Mouse (Mus musculus) intestine, embryonic 15.5 days (tissue): Measurements from ENCODE around the gene Stk36. TPM values are rescaled to one million over a fixed set of nuclear protein-coding genes. Genes with fewer than 3 reads are reported as not detected.

Experiments used
- ATAC-seq: fragments of 200-750 bp; cut with Nextera tagmentation; 2 replicates; pipeline ENCODE4 v1.8.0; 2017; ENCODE audit warnings: moderate TSS enrichment, moderate library complexity
- H3K27ac ChIP-seq: fragments of 300-500 bp; sonication (generic); 2 replicates; pipeline ENCODE4 v1.5.1; 2015; ENCODE audit warnings: mild to moderate bottlenecking, inconsistent platforms
- H3K27me3 ChIP-seq: fragments of 300-500 bp; sonication (generic); replicated peaks from 2 replicates; pipeline ENCODE4 v1.6.1; 2015; ENCODE audit warnings: inconsistent platforms
- H3K36me3 ChIP-seq: fragments of 300-500 bp; sonication (generic); 2 replicates; pipeline ENCODE4 v1.6.1; 2015; ENCODE audit warnings: inconsistent platforms
- H3K4me1 ChIP-seq: fragments of 300-500 bp; sonication (generic); replicated peaks from 2 replicates; pipeline ENCODE4 v1.6.1; 2015; ENCODE audit warnings: inconsistent platforms
- H3K4me2 ChIP-seq: fragments of 300-500 bp; sonication (generic); replicated peaks from 2 replicates; pipeline ENCODE4 v1.6.1; 2015; ENCODE audit warnings: mild to moderate bottlenecking, inconsistent platforms
- H3K4me3 ChIP-seq: fragments of 300-500 bp; sonication (generic); replicated peaks from 2 replicates; pipeline ENCODE4 v1.5.1; 2015; ENCODE audit warnings: inconsistent platforms
- H3K9ac ChIP-seq: fragments of 300-500 bp; sonication (generic); 2 replicates; pipeline ENCODE4 v1.6.1; 2015; ENCODE audit warnings: inconsistent platforms
- H3K9me3 ChIP-seq: fragments of 300-500 bp; sonication (generic); 2 replicates; pipeline ENCODE4 v1.6.1; 2016; ENCODE audit warnings: inconsistent platforms
- WGBS: fragments of 180-500 bp; shearing (Covaris S2); methylation state at CpG from one replicate; pipeline ENCODE4 v1.1.7; 2015; 5-methylcytosine and 5-hydroxymethylcytosine counted together
- polyA plus RNA-seq: library from polyadenylated mRNA; unstranded; fragments of >200 nt; fragmentation: Nextera tagmentation; extraction: Ambion mirVana; gene quantifications from 2 replicates; pipeline ENCODE4 v1.2.1, GENCODE M21; 2015

The Stk36 gene
- polyA plus RNA-seq = 4.0 and 5.3 TPM in 2 replicates

DNA sequence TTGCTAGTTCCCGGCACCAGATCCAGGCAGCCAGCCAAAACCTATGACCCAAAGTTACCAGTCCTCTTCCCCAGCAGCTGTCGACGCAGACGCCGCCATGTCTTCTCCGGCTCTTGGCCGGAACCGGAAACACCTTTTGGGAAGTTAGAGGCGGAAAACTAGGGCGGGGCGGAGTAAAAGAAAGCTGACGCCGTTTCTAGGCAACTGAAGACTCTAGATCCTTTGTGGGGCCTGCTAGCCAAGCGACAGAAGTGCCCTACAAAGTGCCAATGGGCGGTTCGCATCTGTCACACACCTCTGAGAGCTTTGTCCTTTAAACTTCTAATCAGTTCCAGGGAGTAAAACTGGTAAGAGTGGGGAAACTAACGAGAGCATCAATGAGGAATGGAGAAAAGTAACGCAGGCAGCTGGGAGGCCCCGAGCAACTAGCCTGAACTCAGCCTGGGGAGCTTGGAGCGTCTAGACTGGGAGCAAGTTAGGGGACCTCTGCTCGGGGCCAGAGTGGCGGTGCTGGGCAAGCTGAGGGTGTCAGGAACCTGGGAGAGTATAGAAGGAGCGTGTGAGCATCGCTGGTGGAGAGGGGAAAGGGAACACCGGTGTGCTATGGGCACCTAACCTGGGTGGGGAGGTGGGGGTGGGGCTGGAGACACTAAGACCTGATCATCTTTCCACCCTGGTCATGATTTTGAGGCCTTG is at the start of gene Stk36, which contains the start of gene Rnf25:
Gene Stk36, plus strand, starts transcription at position 179 of the 696 bp plus-strand sequence.
Gene Rnf25, minus strand, starts transcription at position 131 of the 696 bp plus-strand sequence.
- Histone ChIP-seq H3K4me3 (peak within 1 kb of the TSS; percentile 86), H3K27ac (peak within 1 kb of the TSS; percentile 29; the same call in 1 of the 2 replicates), H3K9ac (peak within 1 kb of the TSS; percentile 82), H3K27me3 (no peaks in the 10 kb centered on the region), H3K4me2 (peak within 1 kb of the TSS; percentile 74), H3K36me3 (peaks cover 14% of the 10 kb centered on the region; the same call in 1 of the 2 replicates), H3K9me3 (no peaks in the 10 kb centered on the region), H3K4me1 (peaks cover 7% of the 10 kb centered on the region)
- WGBS = 9% methylated on average over 25 of the region's 25 CpGs
- peak; percentile 95 for ATAC-seq

GRCm38 (mm10) chr1:74559061-74559460 is 42.2 kb upstream of the Stk36 start:
- H3K27ac ChIP-seq = no peak overlapping the region
- no peaks in the 10 kb centered on the region for H3K36me3 ChIP-seq
- H3K4me3 ChIP-seq = no peak overlapping the region
- no peaks in the 10 kb centered on the region for H3K9me3 ChIP-seq
- H3K27me3 ChIP-seq = no peaks in the 10 kb centered on the region
- H3K4me2 ChIP-seq = no peak overlapping the region
- ATAC-seq = no peak
- no peak overlapping the region for H3K9ac ChIP-seq
- WGBS = 81% methylated on average over 5 of the region's 5 CpGs
- H3K4me1 ChIP-seq = no peaks in the 10 kb centered on the region

DNA sequence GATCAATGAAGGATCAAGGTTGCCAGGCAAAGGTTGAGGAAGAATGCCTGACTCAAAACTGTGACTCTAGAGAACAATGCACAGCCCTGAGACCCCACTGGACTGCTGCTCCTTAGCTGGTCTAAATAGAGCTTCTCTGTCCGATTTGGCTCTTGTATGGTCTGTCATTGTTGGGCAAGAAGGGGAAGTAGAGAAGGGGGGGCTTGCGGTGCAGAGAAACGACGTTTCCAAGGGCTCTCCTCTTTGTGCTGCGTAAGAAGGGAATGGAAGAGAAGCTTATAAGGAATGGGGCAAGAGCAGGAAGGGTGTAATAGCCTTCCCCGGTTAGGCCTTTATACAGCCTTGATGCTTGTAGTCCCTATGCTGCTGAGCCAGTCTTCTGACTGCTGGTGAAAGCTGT is 35.4 kb upstream of the Stk36 start:
- H3K4me2 ChIP-seq = no peak overlapping the region
- H3K9ac ChIP-seq = no peak overlapping the region
- no peaks in the 10 kb centered on the region for H3K4me1 ChIP-seq
- H3K36me3 ChIP-seq = peaks cover 47% of the 10 kb centered on the region
- no peak overlapping the region for H3K27ac ChIP-seq
- no peak overlapping the region for H3K4me3 ChIP-seq
- 93% methylated on average over 6 of the region's 6 CpGs for WGBS
- no peaks in the 10 kb centered on the region for H3K9me3 ChIP-seq
- no peak for ATAC-seq
- no peaks in the 10 kb centered on the region for H3K27me3 ChIP-seq

DNA sequence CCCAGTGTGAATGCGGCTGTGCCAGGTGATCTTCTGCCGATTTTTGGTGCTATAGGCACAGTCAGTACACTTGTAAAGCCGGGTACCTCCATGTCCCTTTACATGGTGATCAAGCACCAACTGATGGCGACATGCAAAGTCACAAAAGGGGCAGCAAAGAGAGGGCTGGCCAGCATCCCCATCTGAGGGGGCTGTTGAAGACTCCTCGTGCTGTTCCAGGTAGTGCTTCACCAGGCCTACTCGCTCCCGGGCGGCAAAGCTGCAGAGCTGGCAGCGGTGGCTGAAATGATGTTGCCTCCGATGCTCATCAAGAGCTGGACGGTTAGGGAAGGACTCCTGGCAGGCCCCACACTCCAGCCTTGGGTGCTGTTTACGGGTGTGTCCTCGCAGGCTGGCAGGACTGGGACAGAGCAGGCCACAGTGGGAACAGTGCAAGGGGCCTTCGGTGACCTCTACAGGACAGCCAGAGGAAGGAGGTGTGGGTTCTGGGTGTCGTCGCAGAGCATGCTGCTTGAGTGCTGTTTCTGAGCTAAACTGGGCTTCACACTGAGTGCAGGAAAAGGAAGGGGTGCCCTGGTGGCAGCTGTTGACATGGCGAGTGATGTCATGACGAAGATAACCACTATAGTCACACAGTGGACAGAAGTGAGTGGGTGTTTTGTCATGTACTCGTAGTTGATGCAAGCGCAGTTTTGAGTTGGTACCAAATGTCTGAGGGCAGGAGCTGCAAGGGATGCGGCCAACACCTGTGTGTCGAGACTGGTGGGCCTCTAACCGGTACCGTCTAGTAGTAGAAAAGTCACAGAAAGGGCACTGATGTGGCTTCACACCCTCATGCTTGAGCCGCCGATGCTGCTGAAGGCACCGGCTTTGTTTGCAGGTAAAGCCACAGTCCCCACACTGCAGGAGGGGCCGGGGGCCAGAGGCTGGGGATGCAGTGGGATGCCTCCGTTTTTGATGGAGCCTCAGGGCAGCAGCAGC is 31.2 kb upstream of the Stk36 start:
- no peaks in the 10 kb centered on the region for H3K4me1 ChIP-seq
- no peak for ATAC-seq
- H3K9ac ChIP-seq = no peak overlapping the region
- WGBS = 91% methylated on average over 29 of the region's 29 CpGs
- peaks cover 70% of the 10 kb centered on the region for H3K36me3 ChIP-seq
- H3K9me3 ChIP-seq = no peaks in the 10 kb centered on the region
- no peak overlapping the region for H3K4me2 ChIP-seq
- no peak overlapping the region for H3K4me3 ChIP-seq
- no peaks in the 10 kb centered on the region for H3K27me3 ChIP-seq
- no peak overlapping the region for H3K27ac ChIP-seq

DNA sequence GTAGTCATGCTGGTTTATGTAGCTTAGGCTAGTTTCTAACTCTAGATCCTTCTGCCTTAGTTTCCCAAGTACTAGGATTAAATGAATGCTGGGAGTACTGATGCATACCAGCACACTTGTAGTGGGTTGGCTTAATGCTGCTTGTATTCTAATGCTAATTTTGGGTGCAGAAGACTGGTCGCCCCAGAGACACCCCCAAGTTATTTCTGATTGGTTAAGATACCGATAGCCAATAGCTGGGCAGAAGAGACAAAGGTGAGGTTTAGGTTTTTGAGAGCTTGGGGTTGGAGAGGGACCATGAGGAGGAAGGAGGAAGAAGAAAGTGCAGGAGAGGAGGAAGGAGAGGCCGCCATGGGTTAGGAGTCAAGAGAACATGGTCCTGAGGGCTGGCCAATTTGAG is 18.6 kb upstream of the Stk36 start:
- Histone ChIP-seq H3K4me2 (no peak overlapping the region), H3K4me3 (no peak overlapping the region), H3K4me1 (peaks cover 8% of the 10 kb centered on the region; the same call in 1 of the 2 replicates), H3K36me3 (peaks cover 14% of the 10 kb centered on the region), H3K9ac (no peak overlapping the region), H3K9me3 (no peaks in the 10 kb centered on the region), H3K27me3 (no peaks in the 10 kb centered on the region), H3K27ac (no peak overlapping the region)
- no peak for ATAC-seq
- WGBS = 85% methylated on average over 3 of the region's 3 CpGs

DNA sequence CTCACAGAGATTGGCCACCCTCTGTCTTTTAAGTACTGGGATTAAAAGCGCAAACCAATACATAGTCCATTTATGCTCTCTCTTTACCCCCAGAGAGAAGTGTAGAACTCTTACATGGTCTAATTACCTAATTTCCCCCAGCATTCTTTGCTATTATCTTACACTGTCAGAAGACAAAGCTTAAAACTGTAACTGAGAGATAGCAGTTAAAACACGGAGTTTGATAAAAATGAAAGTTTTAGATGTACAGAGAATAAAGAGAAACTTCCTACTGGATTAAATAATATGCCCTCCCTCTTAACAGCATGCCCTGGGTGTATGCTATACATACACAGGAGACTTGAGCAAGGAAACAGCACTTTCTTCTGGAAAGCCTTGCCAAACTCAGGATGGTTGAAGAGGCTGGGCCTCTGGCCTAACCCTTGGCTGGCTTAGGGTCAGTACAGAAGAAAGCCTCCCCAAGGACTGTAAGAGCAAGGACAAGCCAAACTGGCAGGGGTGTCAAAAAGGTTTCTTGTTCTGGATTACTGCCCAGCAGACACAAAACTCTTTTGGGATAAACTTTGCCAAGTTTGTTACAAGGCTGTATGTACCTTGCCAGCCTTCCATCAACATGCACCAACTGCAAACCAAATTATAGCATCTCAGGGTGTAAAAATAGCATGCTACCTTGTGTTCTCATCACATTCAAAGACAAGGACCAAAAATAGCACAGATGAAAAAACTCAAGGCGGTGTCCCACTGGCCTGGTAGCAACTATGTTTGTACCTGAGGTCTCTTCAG is 16.4 kb upstream of the Stk36 start:
- no peak for ATAC-seq
- H3K27me3 ChIP-seq = no peaks in the 10 kb centered on the region
- WGBS = 95% methylated on average over 3 of the region's 3 CpGs
- no peak overlapping the region for H3K4me3 ChIP-seq
- H3K9me3 ChIP-seq = no peaks in the 10 kb centered on the region
- H3K4me1 ChIP-seq = peaks cover 11% of the 10 kb centered on the region; the same call in 1 of the 2 replicates
- no peak overlapping the region for H3K9ac ChIP-seq
- H3K36me3 ChIP-seq = no peaks in the 10 kb centered on the region
- no peak overlapping the region for H3K27ac ChIP-seq
- H3K4me2 ChIP-seq = no peak overlapping the region

DNA sequence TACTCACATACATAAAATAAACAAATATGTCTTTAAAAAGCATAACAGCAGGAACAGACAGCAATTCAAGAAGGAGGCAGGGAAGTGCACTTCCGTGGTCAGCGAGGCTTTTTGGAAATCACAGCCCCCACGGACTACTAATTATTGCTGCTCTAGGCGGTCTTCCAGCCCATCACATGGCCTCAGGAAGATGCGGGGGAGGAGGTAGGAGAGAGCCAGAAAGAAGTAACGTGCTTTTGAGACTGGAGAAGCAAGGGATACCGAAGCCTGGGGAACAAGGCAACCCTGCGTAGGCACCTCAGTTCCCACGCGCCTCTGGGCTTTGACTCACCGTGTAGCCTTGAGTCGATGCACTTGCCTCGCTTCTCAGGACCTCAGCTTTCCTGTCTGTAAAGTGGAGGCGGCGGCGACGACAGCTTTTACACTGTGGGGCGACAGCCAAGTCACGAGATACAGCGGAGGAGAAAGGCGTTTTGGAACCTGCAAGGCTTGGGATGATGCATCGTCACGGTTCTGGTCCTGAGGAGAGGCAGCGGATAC is 13.9 kb upstream of the Stk36 start:
- Histone ChIP-seq H3K4me3 (peak overlapping the region; percentile 94), H3K36me3 (peaks cover 6% of the 10 kb centered on the region; the same call in 1 of the 2 replicates), H3K9ac (peak overlapping the region; percentile 71), H3K9me3 (no peaks in the 10 kb centered on the region), H3K4me1 (peaks cover 11% of the 10 kb centered on the region; the same call in 1 of the 2 replicates), H3K27me3 (no peaks in the 10 kb centered on the region), H3K4me2 (peak overlapping the region; percentile 76), H3K27ac (peak overlapping the region; percentile 89)
- under 1% methylated on average over 24 of the region's 24 CpGs for WGBS
- ATAC-seq = no peak

DNA sequence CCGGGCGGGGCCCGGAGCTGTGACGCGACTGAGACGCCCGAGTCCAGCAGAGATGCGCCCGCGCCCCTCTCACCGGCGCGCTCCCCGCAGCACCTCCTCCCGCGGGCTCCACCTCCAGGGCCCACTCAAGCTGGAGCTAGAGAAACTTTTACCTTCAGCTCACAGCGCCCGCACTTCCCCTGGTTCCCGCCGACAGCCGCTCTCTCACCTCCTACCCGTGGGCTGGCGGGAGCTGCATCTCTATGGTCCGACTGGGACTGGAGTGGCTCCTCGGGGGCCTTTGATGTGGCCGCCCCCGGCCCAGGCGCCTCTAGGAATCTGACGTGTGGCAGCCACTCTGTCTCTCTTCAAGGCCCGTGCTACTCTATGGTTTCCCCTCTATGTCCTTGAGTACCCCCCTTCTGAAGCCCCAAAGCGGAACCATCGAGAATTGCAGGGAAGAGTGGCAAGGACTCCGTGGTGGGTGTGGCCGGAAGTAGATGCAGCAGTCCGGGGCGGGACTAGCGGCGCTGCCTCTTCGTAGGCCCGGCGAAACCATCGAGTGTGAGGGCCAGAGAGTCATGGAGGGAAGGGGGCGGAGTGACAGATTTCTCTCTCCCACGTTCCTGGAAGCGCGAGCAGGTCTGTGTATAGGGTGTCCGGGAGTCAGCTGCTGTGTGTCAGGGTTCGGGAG is 13.3 kb upstream of the Stk36 start, which contains the start of the genes Zfp142 and Bcs1l:
Gene Zfp142, minus strand, starts transcription at position 474 of the 673 bp plus-strand sequence.
Gene Bcs1l, plus strand, starts transcription at position 517 of the 673 bp plus-strand sequence.
- no peaks in the 10 kb centered on the region for H3K27me3 ChIP-seq
- ATAC-seq = peak; percentile 99
- H3K27ac ChIP-seq = peak within 1 kb of the TSS; percentile 89
- H3K4me2 ChIP-seq = peak within 1 kb of the TSS; percentile 76
- H3K4me1 ChIP-seq = peaks cover 11% of the 10 kb centered on the region; the same call in 1 of the 2 replicates
- H3K9me3 ChIP-seq = no peaks in the 10 kb centered on the region
- WGBS = under 1% methylated on average over 48 of the region's 48 CpGs
- peak within 1 kb of the TSS; percentile 71 for H3K9ac ChIP-seq
- peak within 1 kb of the TSS; percentile 94 for H3K4me3 ChIP-seq
- peaks cover 6% of the 10 kb centered on the region; the same call in 1 of the 2 replicates for H3K36me3 ChIP-seq

- no peaks in the 10 kb centered on the region for H3K4me1 ChIP-seq
- H3K4me3 ChIP-seq = no peak overlapping the region
- WGBS = 78% methylated on average over 8 of the region's 8 CpGs
- H3K9ac ChIP-seq = no peak overlapping the region
- peaks cover 41% of the 10 kb centered on the region for H3K36me3 ChIP-seq
- no peak for ATAC-seq
- H3K9me3 ChIP-seq = no peaks in the 10 kb centered on the region
- H3K4me2 ChIP-seq = no peak overlapping the region
- H3K27ac ChIP-seq = no peak overlapping the region
- no peaks in the 10 kb centered on the region for H3K27me3 ChIP-seq
These were observed 6.8 kb upstream of the Stk36 start for GRCm38 (mm10) chr1:74594434-74594833.

DNA sequence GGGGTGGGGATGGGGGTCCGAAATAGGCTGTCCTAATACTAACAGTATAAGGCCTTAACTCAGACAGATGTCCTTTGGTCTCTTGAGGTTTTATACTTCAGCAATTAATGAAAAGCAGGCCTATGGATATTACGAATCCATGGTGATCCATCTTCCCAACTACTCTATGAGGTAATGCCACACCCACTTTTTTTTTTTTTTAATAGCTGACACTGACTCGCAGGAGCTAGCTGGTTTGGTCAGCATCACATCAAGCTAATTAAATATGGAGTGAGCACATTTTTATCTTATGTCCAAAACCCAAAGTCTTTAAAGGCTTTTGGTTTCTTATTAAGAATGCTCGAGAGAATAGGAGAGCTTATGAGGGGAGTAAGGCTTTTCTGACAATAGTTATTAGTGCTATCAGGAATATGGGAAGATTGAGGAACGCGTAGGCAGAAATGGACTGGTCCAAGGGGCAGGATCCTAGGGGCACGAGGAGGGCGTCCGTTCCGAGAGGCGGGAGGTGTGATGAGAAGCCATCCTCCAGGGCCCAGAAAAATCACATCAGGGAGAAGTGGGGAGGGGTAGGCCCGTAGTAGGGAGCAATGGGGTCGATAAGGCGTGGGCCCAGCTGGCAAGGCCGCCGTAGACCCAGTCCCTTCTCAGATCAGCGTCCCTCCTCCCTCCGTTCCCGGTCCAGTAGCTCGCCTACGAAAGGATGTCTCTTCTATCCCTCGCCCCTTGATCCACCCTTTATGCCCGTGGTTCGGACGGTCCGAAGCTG is 561 bp upstream of the Stk36 start:
- Histone ChIP-seq H3K36me3 (peaks cover 16% of the 10 kb centered on the region), H3K9ac (peak overlapping the region; percentile 82), H3K4me1 (peaks cover 7% of the 10 kb centered on the region), H3K4me2 (peak overlapping the region; percentile 74), H3K27ac (peak overlapping the region; percentile 29; the same call in 1 of the 2 replicates), H3K4me3 (peak overlapping the region; percentile 86), H3K9me3 (no peaks in the 10 kb centered on the region), H3K27me3 (no peaks in the 10 kb centered on the region)
- 8% methylated on average over 26 of the region's 26 CpGs for WGBS
- ATAC-seq = peak; percentile 79
